Mouse (Mus musculus) Patski (cell line): ENCODE results near the gene Zranb3. TPM values are rescaled to one million over a fixed set of nuclear protein-coding genes. Genes with fewer than 3 reads are reported as not detected.
"Not testable (repeated sequence)": the region's sequence is repeated elsewhere in the genome, so short reads cannot be mapped to it uniquely, and the experiment has no call there.

Source experiments
- ATAC-seq: fragments of 100-300 bp; one replicate; pipeline ENCODE4 v1.8.0; 2021
- CTCF ChIA-PET: fragments of 350-600 bp; sonication (Branson Sonifier 250); formaldehyde crosslinking; loops from one replicate; lab custom pipeline; 2022; ENCODE audit warnings: inconsistent platforms; lab: Charles Lee
- POLR2A ChIA-PET: fragments of 350-600 bp; sonication (Branson Sonifier 250); formaldehyde crosslinking; loops from one replicate; lab custom pipeline; 2022; ENCODE audit warnings: antibody characterized with exemption, inconsistent platforms; lab: Charles Lee
- DNase-seq: peaks from one replicate; pipeline ENCODE4 v3.0.0-alpha.2; 2011; ENCODE audit warnings: low read depth, low spot score
- H3K27me3 ChIP-seq: fragments of 371-371 bp; one replicate; pipeline ENCODE4 v1.5.1; 2021
- CTCF ChIP-seq: fragments of 100-300 bp; IDR thresholded peaks from one replicate; pipeline ENCODE4 v1.5.1; 2021
- in situ Hi-C: fragments of 300-500 bp; cut with MboI; formaldehyde crosslinking; loops from 3 replicates; pipeline ENCODE4 v1.11.1; 2018; ENCODE audit warnings: low pct_unique_long_range_greater_than_20kb, mixed read lengths
- polyA plus RNA-seq: library from polyadenylated mRNA; unstranded; gene quantifications from one replicate; pipeline ENCODE4 v1.2.3, GENCODE M21; 2021

The Zranb3 gene
- 13.5 TPM for polyA plus RNA-seq

GRCm38 (mm10) chr1:128102641-128103461 is at the start of gene Zranb3, which contains the start of gene R3hdm1:
Gene Zranb3 (minus strand): TSS chr1:128103047.
Gene R3hdm1 (plus strand): TSS chr1:128103301.
- peak; percentile 100 for DNase-seq
- CTCF ChIA-PET: no interaction called here
- ATAC-seq: peak; percentile 97
- POLR2A ChIA-PET: no interaction called here
- H3K27me3 ChIP-seq: no peaks in the 10 kb centered on the region
- in situ Hi-C loops: no loop called here
- no peak for TF ChIP-seq CTCF

GRCm38 (mm10) chr1:128141737-128142136 is 38.9 kb upstream of the Zranb3 start:
- ChIA-PET POLR2A (no interaction called here), CTCF (interaction anchor here (1.3 to 2.7 kb wide), 2 partner anchors 314 kb away, joined by 3 to 12 read pairs; no protein-coding TSS in a partner anchor)
- ATAC-seq (no peak), DNase-seq (no peak)
- in situ Hi-C loops: loop anchor here (5.0 to 10.0 kb wide), 2 partner anchors 207 to 309 kb away; no protein-coding TSS in a partner anchor
- TF ChIP-seq CTCF: no peak
- no peaks in the 10 kb centered on the region for H3K27me3 ChIP-seq

DNA sequence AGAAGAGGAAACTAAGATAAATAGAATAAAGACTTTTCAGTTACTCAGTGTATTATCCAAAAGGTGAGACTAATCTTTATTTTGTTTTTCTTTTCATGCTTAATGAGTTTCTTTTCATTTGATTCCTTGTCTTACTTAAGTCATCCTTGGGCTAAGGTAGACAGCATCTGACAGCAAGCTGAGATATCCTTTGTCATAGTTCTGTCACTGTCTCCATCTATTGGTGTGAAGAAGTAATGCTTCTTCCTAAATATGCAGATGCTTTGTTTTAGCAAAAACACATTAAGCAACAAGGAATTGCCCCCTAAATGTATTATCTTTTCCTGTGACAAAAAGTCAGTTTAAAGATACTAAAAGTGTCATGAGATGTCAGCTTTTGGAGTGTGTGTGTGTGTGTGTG is 38.2 kb upstream of the Zranb3 start:
- DNase-seq: peak; percentile 7
- TF ChIP-seq CTCF: peak; percentile 48
- no peak for ATAC-seq
- POLR2A ChIA-PET: no interaction called here
- CTCF ChIA-PET: interaction anchor here (0.8 to 2.7 kb wide), 5 partner anchors 12 to 313 kb away, joined by 3 to 12 read pairs (median 3); no protein-coding TSS in a partner anchor
- H3K27me3 ChIP-seq: no peaks in the 10 kb centered on the region
- in situ Hi-C loops: loop anchor here (5.0 to 10.0 kb wide), 2 partner anchors 206 to 309 kb away; no protein-coding TSS in a partner anchor

DNA sequence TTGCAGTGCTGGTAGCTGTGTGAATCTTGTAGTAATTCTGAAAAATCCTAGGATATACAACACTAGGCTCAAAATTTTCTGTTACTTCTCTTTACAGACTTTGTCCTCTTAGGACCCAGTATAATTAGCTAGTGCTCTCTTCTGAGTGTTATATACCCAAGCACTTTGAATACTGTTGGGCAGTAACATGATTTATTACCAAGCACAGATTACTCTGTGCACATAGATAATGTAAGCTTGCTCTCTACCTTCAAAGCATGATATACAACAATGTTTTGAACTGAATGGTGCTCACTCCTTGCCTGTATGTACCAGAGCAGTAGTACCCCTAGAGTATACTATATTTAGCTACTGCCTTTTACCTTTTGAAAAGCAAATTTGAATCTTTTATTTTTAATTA is 33.4 kb upstream of the Zranb3 start:
- DNase-seq, ATAC-seq, in situ Hi-C loops, H3K27me3 ChIP-seq, POLR2A ChIA-PET: not testable (repeated sequence)
- CTCF ChIA-PET: interaction anchor here (1.0 kb wide), 1 partner anchor 16 kb away, joined by 5 read pairs; no protein-coding TSS in a partner anchor

GRCm38 (mm10) chr1:128120913-128121627 is 18.2 kb upstream of the Zranb3 start:
- ChIA-PET POLR2A (no interaction called here), CTCF (interaction anchor here (1.1 to 1.9 kb wide), 2 partner anchors 10 to 97 kb away, joined by 3 to 4 read pairs; no protein-coding TSS in a partner anchor)
- no peaks in the 10 kb centered on the region for H3K27me3 ChIP-seq
- no peak for TF ChIP-seq CTCF
- in situ Hi-C loops: no loop called here
- DNase-seq (no peak), ATAC-seq (no peak)

- DNase-seq (no peak), ATAC-seq (peak; percentile 37)
- in situ Hi-C loops: no loop called here
- ChIA-PET POLR2A (interaction anchor here (0.5 kb wide), 1 partner anchor 27 kb away, joined by 3 read pairs; no protein-coding TSS in a partner anchor), CTCF (no interaction called here)
- no peak for TF ChIP-seq CTCF
- no peaks in the 10 kb centered on the region for H3K27me3 ChIP-seq
These were observed 757 bp upstream of the Zranb3 start for GRCm38 (mm10) chr1:128103520-128104088.

DNA sequence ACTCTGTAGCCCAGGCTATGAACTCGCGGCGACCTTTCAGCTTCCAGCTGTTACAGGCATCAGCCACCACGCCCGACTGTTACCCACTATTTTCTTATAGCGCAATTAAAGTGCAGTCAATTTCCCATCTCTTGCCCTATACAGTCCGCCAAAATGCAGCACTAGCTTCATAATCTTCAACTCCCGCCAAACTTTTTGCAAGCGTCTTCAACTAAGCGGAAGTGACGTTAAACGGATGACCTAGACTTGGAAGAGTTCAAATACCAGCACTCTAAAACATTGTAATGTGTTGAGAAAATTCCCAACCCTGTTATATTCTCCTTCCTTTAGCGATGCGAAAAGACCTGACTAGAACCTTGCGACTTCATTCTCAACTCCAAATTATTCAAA is 601 bp downstream of the Zranb3 start:
- ATAC-seq (no peak), DNase-seq (no peak)
- H3K27me3 ChIP-seq: no peaks in the 10 kb centered on the region
- CTCF ChIA-PET: interaction anchor here (0.7 kb wide), 1 partner anchor 10 kb away, joined by 3 read pairs; no protein-coding TSS in a partner anchor
- POLR2A ChIA-PET: interaction anchor here (1.0 kb wide), 1 partner anchor 121 kb away, joined by 3 read pairs; no protein-coding TSS in a partner anchor
- in situ Hi-C loops: no loop called here
- TF ChIP-seq CTCF: no peak

- no peak for TF ChIP-seq CTCF
- CTCF ChIA-PET: no interaction called here
- in situ Hi-C loops: no loop called here
These were observed 4.5 kb downstream of the Zranb3 start for GRCm38 (mm10) chr1:128098309-128098708.

DNA sequence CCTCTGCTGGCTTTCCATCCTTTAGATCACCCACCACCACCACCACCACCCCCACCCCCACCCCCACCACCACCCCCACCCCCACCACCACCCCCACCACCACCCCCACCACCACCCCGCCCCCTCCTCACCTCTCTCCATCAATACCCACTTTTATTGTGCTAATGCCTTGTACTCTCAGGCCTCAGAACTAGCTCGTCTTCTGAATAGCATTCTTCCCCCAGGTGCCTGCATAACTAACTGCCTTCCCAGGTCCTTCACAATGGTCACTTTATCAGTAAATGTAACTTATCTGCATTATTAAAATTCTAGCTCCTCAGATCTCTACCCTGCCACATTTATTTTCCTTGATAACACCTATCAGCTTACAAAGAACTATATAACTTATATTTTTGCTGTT is 8.2 kb downstream of the Zranb3 start:
- POLR2A ChIA-PET: no interaction called here
- CTCF ChIA-PET: no interaction called here
- ATAC-seq (no peak), DNase-seq (no peak)
- in situ Hi-C loops: no loop called here
- no peaks in the 10 kb centered on the region for H3K27me3 ChIP-seq
- TF ChIP-seq CTCF: no peak

More at GRCm38 (mm10) chr1:128098309-128098708, 4.5 kb downstream of the Zranb3 start:
- no peaks in the 10 kb centered on the region for H3K27me3 ChIP-seq
- DNase-seq (no peak), ATAC-seq (no peak)
- POLR2A ChIA-PET: no interaction called here

- no peak for TF ChIP-seq CTCF
- DNase-seq: no peak
- POLR2A ChIA-PET: interaction anchor here (0.5 kb wide), 1 partner anchor 184 kb away, joined by 3 read pairs; no protein-coding TSS in a partner anchor
These were observed 20.0 kb downstream of the Zranb3 start for GRCm38 (mm10) chr1:128082800-128083199.

More at GRCm38 (mm10) chr1:128082800-128083199, 20.0 kb downstream of the Zranb3 start:
- CTCF ChIA-PET: interaction anchor here (0.8 kb wide), 1 partner anchor 13 kb away, joined by 3 read pairs; no protein-coding TSS in a partner anchor
- H3K27me3 ChIP-seq: no peaks in the 10 kb centered on the region
- in situ Hi-C loops: no loop called here
- no peak for ATAC-seq
